In the genomic region with DNA sequence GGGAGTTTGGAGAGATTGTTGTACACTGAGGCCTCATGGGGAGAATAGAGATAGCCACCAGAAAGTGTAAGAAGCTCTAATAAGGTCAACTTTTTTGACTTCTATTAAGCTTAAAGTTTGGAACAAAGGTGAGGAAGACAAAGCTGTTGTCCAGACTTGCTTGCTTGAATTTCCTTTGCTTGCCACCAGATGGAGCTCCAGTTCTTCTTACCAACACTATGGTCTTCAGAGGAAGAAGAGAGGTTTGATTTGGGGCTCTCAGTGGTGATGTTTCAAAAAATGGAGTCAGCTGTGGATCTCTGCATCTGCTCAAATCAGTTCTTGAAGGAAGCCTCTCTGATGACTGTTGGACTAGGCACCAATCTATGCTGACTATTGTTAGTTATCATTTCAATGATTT, we compare ENCODE assay signal across 22 mouse cellular contexts. TPM values are rescaled to one million over a fixed set of nuclear protein-coding genes. Genes with fewer than 3 reads are reported as not detected.
DNase-seq lines count a peak whose midpoint lies in the region; ATAC-seq and TF ChIP-seq lines count a peak whose summit lies in the region.
"Not testable (repeated sequence)": the region's sequence is repeated elsewhere in the genome, so short reads cannot be mapped to it uniquely, and the experiment has no call there.
"Had no signal": no experiment of that assay in that cellular context is flagged by ENCODE, and none has a peak within 500 bp of the region (broad histone marks: within the 10 kb centered on the region; RNA-seq: fewer than 3 reads in every experiment).

No protein-coding gene starts in this region.

- TF ChIP-seq RAD21 in CH12.LX (IDR thresholded peaks at IDR 0.05; ENCODE audit: low read depth, low read length): peak; percentile 57

- not testable (repeated sequence) for H3K9me3 ChIP-seq in CH12.LX (replicated peaks; ENCODE audit: low read length); intestine, postnatal 0 days (ENCODE audit: control insufficient read depth)

- H3K79me2 ChIP-seq in CH12.LX (replicated peaks; ENCODE audit: control insufficient read depth, extremely low read depth, insufficient read depth, poor library complexity, severe bottlenecking): not testable (repeated sequence)

- not testable (repeated sequence) for H3K36me3 ChIP-seq in CH12.LX (replicated peaks in 1 of 2; ENCODE audit: control insufficient read depth in 1 of 2, insufficient read depth in 1 of 2, low read length in 1 of 2); intestine, postnatal 0 days (ENCODE audit: control insufficient read depth, insufficient read depth)

- ATAC-seq in intestine, postnatal 0 days: not testable (repeated sequence)
- ATAC-seq in megakaryocyte progenitor cell, adult 5-6 weeks (replicated peaks; ENCODE audit: poor library complexity): peak; percentile 90

- H3K4me3 ChIP-seq in CH12.LX (replicated peaks in 1 of 3; ENCODE audit: low read depth in 2 of 3, low read length in 2 of 3, poor library complexity in 1 of 3); intestine, postnatal 0 days (ENCODE audit: low read depth, low read length); layer of hippocampus, adult 2 months: not testable (repeated sequence)

- H3K27me3 ChIP-seq in CH12.LX (replicated peaks); intestine, postnatal 0 days (replicated peaks; ENCODE audit: control insufficient read depth, insufficient read depth, low read length): not testable (repeated sequence)

- not testable (repeated sequence) for TF ChIP-seq EP300 in CH12.LX (IDR thresholded peaks at IDR 0.05; ENCODE audit: low read length)

- not testable (repeated sequence) for H3K4me1 ChIP-seq in CH12.LX (ENCODE audit: control insufficient read depth in 1 of 2, insufficient read depth in 2 of 2); intestine, postnatal 0 days (replicated peaks; ENCODE audit: control insufficient read depth, insufficient read depth, low read length)

- dilution Hi-C loops in CH12.LX (cut with MboI; ENCODE audit: extremely low pct_ligation_motif_present, extremely low pct_unique_long_range_greater_than_20kb, low sequenced_read_pairs): not testable (repeated sequence)

- intact Hi-C loops in left cerebral cortex, postnatal 25 days (cut with DNase I): loop anchor here (2.0 kb wide), 1 partner anchor 435 kb away; no protein-coding TSS in a partner anchor

- in situ Hi-C loops in CH12.LX (cut with MboI; ENCODE audit: low pct_ligation_motif_present, low pct_unique_long_range_greater_than_20kb, low sequenced_read_pairs): not testable (repeated sequence)

- not testable (repeated sequence) for H3K27ac ChIP-seq in CH12.LX (ENCODE audit: insufficient read depth, low read depth); intestine, postnatal 0 days (ENCODE audit: low read depth, low read length); layer of hippocampus, adult 2 months

- not testable (repeated sequence) for TF ChIP-seq POLR2A in CH12.LX (IDR thresholded peaks at IDR 0.05; ENCODE audit: low read depth, low read length)

- DNase-seq in CH12.LX (ENCODE audit: extremely low read depth): not testable (repeated sequence)
- DNase-seq in cerebellum, adult 18-20 months: peak; percentile 12 to 13
- DNase-seq in frontal cortex, adult 2 months (ENCODE audit: extremely low spot score in 1 of 2, low spot score in 1 of 2): peak; percentile 6 to 50
- peak in 1 of 2 experiments; percentile 2 for DNase-seq in layer of hippocampus, adult 2 months (ENCODE audit: low spot score in 2 of 2)
- DNase-seq in left cerebral cortex, postnatal 25 days (ENCODE audit: low spot score in 2 of 2): peak; percentile 17 to 39
- peak; percentile 10 for DNase-seq in right cerebral cortex, postnatal 14 days

- TF ChIP-seq CTCF in CH12.LX (conservative IDR thresholded peaks at IDR 0.05 in 1 of 2, IDR thresholded peaks at IDR 0.05 in 1 of 2; ENCODE audit: low read depth in 2 of 2, low read length in 2 of 2): peak; percentile 42 to 61
- peak; percentile 39 for TF ChIP-seq CTCF in intestine, postnatal 0 days (IDR thresholded peaks at IDR 0.05; ENCODE audit: low read depth)
- TF ChIP-seq CTCF in layer of hippocampus, adult 2 months (conservative IDR thresholded peaks at IDR 0.05): peak; percentile 74

- not testable (repeated sequence) for H3K4me2 ChIP-seq in CH12.LX (ENCODE audit: insufficient read depth, low read depth, poor library complexity, severe bottlenecking); intestine, postnatal 0 days (replicated peaks; ENCODE audit: low read depth)

- not testable (repeated sequence) for H3K9ac ChIP-seq in CH12.LX (ENCODE audit: insufficient read depth, low read depth); intestine, postnatal 0 days (ENCODE audit: low read depth, low read length)

TF ChIP-seq in CH12.LX, 34 proteins besides CTCF, POLR2A, EP300 and RAD21:
- peak; percentile 58 for TF ChIP-seq SMC3 (IDR thresholded peaks at IDR 0.05; ENCODE audit: low read depth, low read length)
TF ChIP-seq in CH12.LX: peak in this region for 1; not testable (repeated sequence) for 33.

RNA-seq across cellular contexts. Expression of gene Serpinb3d, which starts 44.1 kb away (rescaled TPM):
- total RNA-seq in CH12.LX (2012; rRNA removed) (not detected in 2 replicates), CH12.LX (2014; rRNA removed) (not detected in 2 replicates)
- polyA plus RNA-seq in CH12.LX (2012; ENCODE audit: insufficient read length, low read depth): not detected in 2 replicates
- polyA plus RNA-seq in frontal cortex, adult 2 months (2012; rRNA removed): not detected in 2 replicates
- not detected in 2 replicates for polyA plus RNA-seq in intestine, postnatal 0 days (2015; fragmentation: Nextera tagmentation; extraction: Ambion mirVana)
- total RNA-seq in layer of hippocampus, adult 2 months (2021): not detected
- total RNA-seq in left cerebral cortex, postnatal 25 days (2021): not detected
- total RNA-seq in megakaryocyte progenitor cell, adult 5-6 weeks (2015): not detected in 2 replicates
- not detected in 2 replicates for total RNA-seq in megakaryocyte progenitor cell, adult 5-6 weeks (2017)
- total RNA-seq: adrenal gland, adult 18-20 months; gastrocnemius, adult 18-20 months; heart, adult 18-20 months had no signal
- polyA plus RNA-seq: CD4-positive, CD25-positive, alpha-beta regulatory T cell, adult 4 months; forebrain, embryonic 12.5 days; heart, embryonic 16.5 days; hindbrain, embryonic 14.5 days; limb, embryonic 13.5 days; liver, embryonic 16.5 days; macrophage; midbrain, embryonic 16.5 days; neural tube, embryonic 11.5 days; stomach, embryonic 14.5 days; thymus, postnatal 0 days had no signal
